Mouse (Mus musculus) small intestine, adult 2 months (tissue): ENCODE measurements around the gene Pomgnt2. TPM values are rescaled to one million over a fixed set of nuclear protein-coding genes. Genes with fewer than 3 reads are reported as not detected.

Experiments used
- H3K27ac ChIP-seq: fragments of 200-500 bp; 2 replicates; pipeline ENCODE4 v1.5.1; 2012; ENCODE audit warnings: low read depth, low read length, control low read depth, inconsistent platforms; ENCODE audit not compliant: insufficient read depth
- H3K27me3 ChIP-seq: fragments of 200-500 bp; 2 replicates; pipeline ENCODE4 v1.6.1; 2012; ENCODE audit warnings: mild to moderate bottlenecking, moderate library complexity, low read length, inconsistent platforms; ENCODE audit not compliant: control insufficient read depth, insufficient read depth
- H3K36me3 ChIP-seq: fragments of 200-500 bp; 2 replicates; pipeline ENCODE4 v1.6.1; 2012; ENCODE audit warnings: mild to moderate bottlenecking, low read length, control low read depth, inconsistent platforms; ENCODE audit not compliant: control insufficient read depth, insufficient read depth
- H3K4me1 ChIP-seq: fragments of 200-500 bp; 2 replicates; pipeline ENCODE4 v1.6.1; 2012; ENCODE audit warnings: low read length, inconsistent platforms, mixed read lengths; ENCODE audit not compliant: control insufficient read depth, insufficient read depth, insufficient read length
- H3K4me3 ChIP-seq: fragments of 200-500 bp; 2 replicates; pipeline ENCODE4 v1.5.1; 2012; ENCODE audit warnings: low read depth, mild to moderate bottlenecking, control low read depth, inconsistent platforms, low read length, moderate library complexity
- CTCF ChIP-seq: fragments of 200-500 bp; IDR thresholded peaks from 2 replicates; pipeline ENCODE4 v1.5.1; 2012; ENCODE audit warnings: low read depth, mild to moderate bottlenecking, control low read depth, inconsistent platforms, low read length, moderate library complexity, mixed read lengths; ENCODE audit not compliant: insufficient replicate concordance, insufficient read length; ENCODE audit errors: extremely low read depth
- POLR2A ChIP-seq: fragments of 200-500 bp; IDR thresholded peaks from 2 replicates; pipeline ENCODE4 v1.6.1; 2012; ENCODE audit warnings: low read depth, mild to moderate bottlenecking, control low read depth, inconsistent platforms, low read length, moderate library complexity
- WGBS: fragments of 180-500 bp; shearing (Covaris S2); methylation state at CpG from one replicate; pipeline ENCODE4 v1.1.7; 2018; 5-methylcytosine and 5-hydroxymethylcytosine counted together
- polyA plus RNA-seq: library from polyadenylated mRNA; depleted of rRNA; stranded (reverse); fragments of >200 nt; gene quantifications from 2 replicates; pipeline ENCODE4 v1.2.3, GENCODE M21; 2012

Pomgnt2 gene
- polyA plus RNA-seq, 1 experiment, result 7.5 TPM

DNA sequence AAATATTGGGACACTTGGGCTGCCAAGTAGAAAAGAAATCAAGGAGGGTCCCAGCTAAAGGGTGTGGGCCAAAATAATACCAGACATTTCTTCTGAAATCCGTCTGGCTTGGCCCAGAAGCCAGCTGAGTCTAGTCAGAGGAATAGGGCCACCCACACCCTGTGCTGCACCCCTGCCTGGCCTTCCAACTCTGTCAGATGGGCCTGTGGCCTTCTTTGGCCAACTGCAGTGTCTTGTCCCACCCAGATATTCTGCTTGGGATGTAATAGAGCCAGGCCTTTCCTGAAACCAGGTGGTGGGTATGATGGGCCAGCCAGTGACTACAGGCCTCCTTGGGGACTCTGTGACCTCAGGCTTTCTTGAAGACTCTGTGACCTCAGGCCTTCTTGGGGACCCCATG, 23.7 kb downstream of the Pomgnt2 start:
- no peak for TF ChIP-seq CTCF
- TF ChIP-seq POLR2A, result no peak
- WGBS, result 74% methylated on average over 1 of the region's 1 CpGs
- H3K4me1 ChIP-seq, result no peaks in the 10 kb centered on the region

GRCm38 (mm10) chr9:121969841-121970381, 27.0 kb downstream of the Pomgnt2 start:
- Histone ChIP-seq H3K27ac (no peak overlapping the region), H3K4me3 (no peak overlapping the region), H3K27me3 (no peaks in the 10 kb centered on the region; the same call in 1 of the 2 replicates), H3K4me1 (no peaks in the 10 kb centered on the region), H3K36me3 (no peaks in the 10 kb centered on the region)
- WGBS, result 43% methylated on average over 5 of the region's 5 CpGs
- TF ChIP-seq POLR2A (no peak), CTCF (no peak)

More for the DNA sequence above, 23.7 kb downstream of the Pomgnt2 start:
- H3K4me3 ChIP-seq, result no peak overlapping the region
- H3K36me3 ChIP-seq, result no peaks in the 10 kb centered on the region
- no peak overlapping the region for H3K27ac ChIP-seq
- H3K27me3 ChIP-seq, result no peaks in the 10 kb centered on the region; the same call in 1 of the 2 replicates

DNA sequence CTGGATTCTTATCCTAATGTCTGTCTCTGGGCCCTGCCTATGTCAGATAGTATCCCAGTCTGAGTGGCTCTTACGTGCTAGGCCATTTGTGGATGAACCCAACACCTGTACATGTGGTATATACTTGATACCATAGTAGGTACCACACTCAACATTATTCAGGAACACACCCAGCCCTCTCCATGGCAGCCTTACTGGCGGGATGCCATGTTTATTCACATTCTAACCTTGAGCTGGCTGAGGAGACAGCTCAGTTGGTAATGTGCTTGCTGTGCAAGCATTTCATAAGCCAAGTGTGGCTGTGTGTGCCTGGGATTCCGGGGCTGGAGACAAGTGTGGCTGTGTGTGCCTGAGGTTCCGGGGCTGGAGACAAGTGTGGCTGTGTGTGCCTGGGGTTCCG, 28.7 kb downstream of the Pomgnt2 start:
- no peaks in the 10 kb centered on the region; the same call in 1 of the 2 replicates for H3K27me3 ChIP-seq
- H3K4me1 ChIP-seq, result no peaks in the 10 kb centered on the region
- 51% methylated on average over 5 of the region's 5 CpGs for WGBS
- no peak overlapping the region for H3K4me3 ChIP-seq
- TF ChIP-seq POLR2A (no peak), CTCF (no peak)
- H3K27ac ChIP-seq, result no peak overlapping the region
- no peaks in the 10 kb centered on the region for H3K36me3 ChIP-seq

DNA sequence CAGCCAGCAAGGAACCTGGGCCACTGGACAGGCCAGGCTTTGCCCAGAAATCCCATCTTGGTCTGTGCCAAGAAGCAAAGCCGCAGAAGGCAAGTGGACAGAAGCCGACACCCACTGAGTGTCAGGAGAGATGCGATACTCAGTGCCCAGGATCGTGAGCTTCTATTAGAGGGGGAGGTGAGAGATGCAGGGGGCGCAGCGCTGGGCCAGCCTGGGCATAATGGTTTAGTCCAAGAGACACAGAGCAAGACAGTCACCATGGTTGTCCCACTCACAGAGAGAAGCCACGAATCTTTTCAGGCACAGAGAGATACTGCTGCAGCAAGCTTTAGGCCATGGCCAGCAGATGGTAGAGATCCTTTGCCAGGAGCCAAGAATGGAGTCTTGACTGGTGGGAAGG, 32.0 kb downstream of the Pomgnt2 start:
- H3K36me3 ChIP-seq, result no peaks in the 10 kb centered on the region
- 90% methylated on average over 7 of the region's 7 CpGs for WGBS
- no peaks in the 10 kb centered on the region for H3K4me1 ChIP-seq
- no peaks in the 10 kb centered on the region for H3K27me3 ChIP-seq
- no peak overlapping the region for H3K27ac ChIP-seq
- H3K4me3 ChIP-seq, result no peak overlapping the region
- TF ChIP-seq CTCF, result no peak
- no peak for TF ChIP-seq POLR2A

GRCm38 (mm10) chr9:121959966-121960635, 36.8 kb downstream of the Pomgnt2 start:
- Histone ChIP-seq H3K27ac (no peak overlapping the region), H3K36me3 (no peaks in the 10 kb centered on the region), H3K4me1 (no peaks in the 10 kb centered on the region), H3K27me3 (no peaks in the 10 kb centered on the region), H3K4me3 (no peak overlapping the region)
- WGBS, result 57% methylated on average over 7 of the region's 7 CpGs
- TF ChIP-seq CTCF (no peak), POLR2A (no peak)

- 84% methylated on average over 6 of the region's 6 CpGs for WGBS
Observed at GRCm38 (mm10) chr9:121952596-121952995, 44.3 kb downstream of the Pomgnt2 start.

DNA sequence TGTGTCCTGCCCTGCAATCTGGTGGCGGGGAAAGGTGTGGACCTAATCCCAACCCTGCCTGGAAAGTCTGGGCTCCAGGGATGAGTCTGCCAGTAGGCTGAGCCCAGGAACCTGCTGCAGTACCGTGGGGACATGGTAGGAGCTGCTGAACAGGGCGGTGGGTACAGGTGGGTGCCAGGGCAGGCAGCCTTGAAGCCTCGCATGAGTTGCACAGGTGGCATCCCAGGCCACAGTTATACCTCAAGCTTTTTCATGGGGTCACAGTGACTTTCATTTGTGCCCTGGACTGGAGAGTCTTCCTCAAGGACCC, 45.8 kb downstream of the Pomgnt2 start:
- Histone ChIP-seq H3K27me3 (no peaks in the 10 kb centered on the region), H3K27ac (no peak overlapping the region), H3K4me3 (peak overlapping the region; percentile 39), H3K4me1 (peaks cover 10% of the 10 kb centered on the region), H3K36me3 (no peaks in the 10 kb centered on the region)
- TF ChIP-seq POLR2A (no peak), CTCF (no peak)
- WGBS, result 39% methylated on average over 4 of the region's 4 CpGs

More at GRCm38 (mm10) chr9:121952596-121952995, 44.3 kb downstream of the Pomgnt2 start:
- Histone ChIP-seq H3K4me3 (no peak overlapping the region), H3K27me3 (no peaks in the 10 kb centered on the region), H3K4me1 (peaks cover 10% of the 10 kb centered on the region), H3K36me3 (no peaks in the 10 kb centered on the region), H3K27ac (no peak overlapping the region)
- TF ChIP-seq POLR2A (no peak), CTCF (no peak)
